Mouse (Mus musculus) layer of hippocampus, adult 2 months (tissue): ENCODE measurements at regions not wholly inside any gene's neighbourhood (a gene's known extent, or its start where the extent isn't known, plus 50 kb on each side); places are given as distances from the start of the nearest gene placed in this dataset.

Experiments used
- DNase-seq, 2 experiments: peaks; one replicate each; pipeline ENCODE4 v3.0.0; 2022; ENCODE audit warnings: low spot score in 2 of 2
- H3K27ac ChIP-seq: fragments of 200-600 bp; 2 replicates; pipeline ENCODE4 v1.8.1; 2022
- H3K4me3 ChIP-seq: fragments of 200-600 bp; 2 replicates; pipeline ENCODE4 v1.8.1; 2022; ENCODE audit warnings: mild to moderate bottlenecking
- CTCF ChIP-seq: fragments of 200-600 bp; conservative IDR thresholded peaks from 2 replicates; pipeline ENCODE4 v1.8.1; 2022; ENCODE audit warnings: antibody characterized with exemption, mild to moderate bottlenecking, moderate library complexity

DNA sequence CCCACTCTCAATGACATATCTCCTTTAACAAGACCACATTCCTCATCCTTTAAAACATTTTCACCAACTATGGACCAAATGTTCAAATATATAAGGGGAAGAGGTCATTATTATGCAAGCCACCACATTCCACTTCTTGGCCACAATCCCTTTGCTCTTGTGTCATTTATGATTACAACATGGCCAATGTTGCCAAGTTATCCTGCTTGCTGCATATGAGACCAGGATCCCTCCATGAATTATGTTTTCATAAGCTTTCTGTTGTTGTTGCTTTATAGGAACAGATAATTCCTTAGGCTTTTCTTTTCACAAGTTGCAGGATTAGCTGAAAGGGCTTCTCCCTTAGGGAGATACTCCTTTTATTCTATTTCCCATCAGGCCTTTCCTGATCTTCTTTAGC is 518.6 kb downstream of the Gm37988 start:
- DNase-seq: no peak
- TF ChIP-seq CTCF: no peak
- H3K4me3 ChIP-seq: no peak overlapping the region
- H3K27ac ChIP-seq: no peak overlapping the region
